Mouse (Mus musculus) skeletal muscle tissue, adult 2 months (tissue): ENCODE data around the gene Ankrd13b.
"Not testable (repeated sequence)": the region's sequence is repeated elsewhere in the genome, so short reads cannot be mapped to it uniquely, and the experiment has no call there.

Source experiments
- DNase-seq: peaks from one replicate; pipeline ENCODE4 v3.0.0-alpha.2; 2012; ENCODE audit warnings: low read depth, low spot score

Ankrd13b gene

DNA sequence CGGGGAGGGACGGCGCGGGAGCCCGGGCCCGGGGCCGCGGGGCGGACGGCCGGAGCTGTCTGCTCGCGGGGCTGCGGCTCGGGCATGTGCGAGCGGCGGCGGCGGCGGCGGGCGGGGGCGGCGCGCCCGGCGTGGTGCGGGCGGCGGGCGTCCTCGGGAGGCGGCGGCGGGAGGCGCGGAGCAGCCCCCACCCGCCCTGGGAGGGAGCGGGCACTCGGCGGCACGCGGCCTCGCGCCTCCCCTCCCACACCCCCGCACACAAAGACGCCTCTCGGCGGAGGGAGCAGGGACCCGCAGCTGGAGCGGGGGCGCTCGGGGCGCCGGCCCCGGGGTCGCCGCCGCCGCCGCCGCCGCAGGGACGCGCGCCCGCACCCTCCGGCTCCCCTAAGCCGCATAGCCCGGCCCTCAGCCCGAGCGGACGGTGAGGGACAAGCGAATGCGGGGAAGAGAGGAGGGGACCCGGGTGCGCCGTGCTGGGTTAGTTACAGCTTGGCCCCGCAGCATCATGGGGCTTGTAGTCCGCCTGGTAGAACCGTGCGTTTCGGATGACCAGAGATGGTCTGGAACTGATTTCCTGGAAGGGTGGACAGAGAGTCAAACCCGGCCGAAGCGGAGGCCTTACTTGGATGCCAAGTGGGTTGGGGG lies at the start of gene Ankrd13b:
Ankrd13b (minus strand) TSS at position 88 of the 645 bp plus-strand sequence.
- DNase-seq = no peak

DNA sequence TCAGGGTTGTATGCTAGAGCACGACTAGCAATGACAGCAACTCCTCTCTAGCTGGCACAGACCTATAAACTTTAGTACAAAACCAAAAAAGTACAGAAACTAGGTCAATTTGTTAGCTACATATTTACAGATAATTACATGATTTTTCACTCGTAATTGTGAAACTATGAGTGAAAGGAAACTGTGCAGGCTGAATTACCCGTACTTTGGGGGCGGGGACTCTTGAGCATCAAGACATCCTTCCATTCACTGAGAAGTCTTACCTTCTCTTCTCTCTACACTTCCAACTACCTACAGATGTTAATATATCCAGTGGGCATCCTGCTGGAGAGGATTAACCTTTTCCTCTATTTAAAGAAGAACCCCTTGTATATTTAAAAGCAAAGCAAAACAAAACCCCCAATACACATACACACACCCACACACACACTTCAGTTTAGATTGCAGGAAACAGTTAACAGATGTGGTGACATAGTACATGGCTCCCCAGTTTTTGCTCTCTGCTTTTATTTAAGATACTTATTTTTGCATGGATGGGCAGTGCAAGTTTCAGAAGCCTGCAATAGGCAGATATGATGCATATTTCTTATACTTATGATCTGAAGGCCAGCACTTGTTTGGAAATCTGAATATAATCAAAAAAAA lies 42.8 kb upstream of the Ankrd13b start:
- no peak for DNase-seq

DNA sequence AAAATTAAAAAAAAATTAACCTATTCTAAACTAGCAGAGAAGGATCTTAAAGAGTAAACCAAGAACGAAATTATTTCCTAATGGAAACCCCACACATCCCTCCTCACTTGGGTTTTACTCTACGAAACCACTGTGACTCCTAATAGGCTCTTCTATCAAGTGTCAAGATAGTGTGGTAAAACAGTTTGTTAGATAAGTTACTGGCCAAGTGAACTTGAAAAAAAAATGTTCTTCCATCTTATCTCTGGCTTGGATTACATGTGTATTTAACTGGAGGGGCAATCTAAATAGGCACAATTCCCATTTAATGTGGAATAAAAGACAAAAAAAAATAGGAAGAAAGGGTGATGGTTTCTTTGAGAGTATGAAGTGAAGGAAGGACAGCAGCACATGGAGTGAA lies 41.4 kb upstream of the Ankrd13b start:
- no peak for DNase-seq

- DNase-seq = no peak
These were observed 40.2 kb upstream of the Ankrd13b start for GRCm38 (mm10) chr11:77529644-77530043.

DNA sequence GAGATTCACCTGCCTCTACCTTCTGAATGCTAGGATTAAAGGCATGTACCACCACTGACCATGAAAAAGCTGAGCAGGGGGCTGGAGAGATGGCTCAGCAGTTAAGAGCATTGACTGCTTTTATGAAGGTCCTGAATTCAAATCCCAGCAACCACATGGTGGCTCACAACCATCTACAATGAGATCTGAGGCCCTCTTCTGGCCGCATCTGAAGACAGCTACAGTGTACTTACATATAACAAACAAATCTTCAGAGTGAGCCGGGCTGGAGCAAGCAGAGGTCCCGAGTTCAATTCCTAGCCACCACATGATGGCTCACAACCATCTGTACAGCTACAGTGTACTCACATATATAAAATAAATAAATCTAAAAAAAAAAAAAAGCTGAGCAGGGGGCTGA lies 38.9 kb upstream of the Ankrd13b start:
- not testable (repeated sequence) for DNase-seq

- no peak for DNase-seq
These were observed 36.5 kb upstream of the Ankrd13b start for GRCm38 (mm10) chr11:77525804-77526486.

DNA sequence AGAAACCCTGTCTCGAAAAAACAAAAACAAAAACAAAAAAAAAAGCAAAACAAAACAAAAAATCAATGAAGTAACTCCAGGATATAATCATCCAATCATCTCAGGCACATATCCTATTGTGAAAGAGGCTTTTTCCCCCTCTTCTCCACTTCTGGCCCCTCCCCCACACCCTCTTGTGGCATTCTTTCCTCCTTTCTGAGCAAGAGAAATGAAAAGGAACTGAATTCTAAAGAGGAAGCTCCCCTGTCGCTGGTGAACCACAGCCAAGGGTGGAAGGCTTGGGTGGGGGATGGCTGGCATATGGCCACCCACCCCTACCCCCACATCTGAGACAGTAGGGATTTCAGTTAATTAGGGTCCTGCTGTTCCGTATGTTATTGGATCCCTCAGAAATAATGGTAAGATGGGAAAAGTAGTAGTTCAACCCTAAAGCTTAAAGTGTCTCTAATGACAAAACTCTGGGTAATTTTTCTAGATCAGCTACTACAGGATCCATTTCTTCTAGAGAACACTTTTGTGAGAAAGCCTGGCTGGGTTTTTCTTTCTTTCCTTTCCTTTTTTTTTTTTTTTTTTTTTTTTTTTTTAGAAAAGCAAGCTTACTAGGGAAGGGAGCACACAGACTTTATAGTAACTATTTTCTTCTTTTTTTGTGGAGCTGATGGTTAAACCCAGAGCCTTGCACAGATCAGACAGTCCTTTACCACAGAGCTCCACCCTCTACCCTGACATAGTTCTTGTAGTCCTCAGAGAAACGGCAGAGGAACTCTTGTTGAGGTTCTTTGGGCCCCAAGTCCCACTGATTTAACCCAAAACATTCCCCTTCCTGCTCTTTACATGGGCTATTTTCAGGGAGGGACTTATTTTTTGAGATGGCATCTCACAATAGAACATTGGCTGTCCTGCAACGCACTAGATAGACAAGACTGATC lies 31.4 kb upstream of the Ankrd13b start:
- DNase-seq = no peak

GRCm38 (mm10) chr11:77519043-77519442 lies 29.6 kb upstream of the Ankrd13b start, which contains the start of gene Gm10392:
Gene Gm10392 (minus strand): TSS chr11:77519198.
- no peak for DNase-seq

DNA sequence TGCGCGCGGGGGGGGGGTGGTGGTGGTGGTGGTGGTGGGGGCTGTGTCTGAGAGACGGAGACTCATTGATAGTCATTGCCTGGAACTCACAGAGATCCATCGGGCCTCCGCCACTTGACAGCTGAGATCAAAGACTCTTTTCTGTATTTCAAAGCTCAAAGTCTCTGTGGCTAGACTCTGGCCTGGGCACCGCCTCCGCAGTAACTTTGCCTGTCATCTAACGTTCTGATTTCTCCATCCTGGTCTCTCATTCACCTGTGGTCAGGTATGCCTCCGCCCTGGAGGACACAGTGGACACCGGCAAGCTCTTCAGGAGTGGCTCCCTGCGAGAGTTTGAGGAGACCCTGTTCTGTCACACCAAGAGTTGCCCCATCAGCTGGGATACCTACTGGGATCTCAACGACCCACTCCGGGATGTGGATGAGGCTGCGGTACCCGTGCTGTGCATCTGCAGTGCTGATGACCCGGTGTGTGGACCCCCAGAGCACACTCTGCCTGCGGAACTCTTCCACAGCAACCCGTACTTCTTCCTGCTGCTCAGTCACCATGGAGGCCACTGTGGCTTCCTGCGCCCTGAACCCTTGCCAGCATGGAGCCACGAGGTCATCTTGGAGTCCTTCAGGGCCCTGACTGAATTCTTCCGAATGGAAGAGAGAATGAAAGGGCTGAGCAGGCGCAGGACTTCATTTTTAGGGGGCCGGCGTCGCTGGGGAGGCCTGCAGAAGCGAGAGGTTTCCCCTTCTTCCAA lies 28.7 kb upstream of the Ankrd13b start:
- DNase-seq = no peak

- no peak for DNase-seq
These were observed 27.3 kb upstream of the Ankrd13b start for GRCm38 (mm10) chr11:77516553-77517425.

DNA sequence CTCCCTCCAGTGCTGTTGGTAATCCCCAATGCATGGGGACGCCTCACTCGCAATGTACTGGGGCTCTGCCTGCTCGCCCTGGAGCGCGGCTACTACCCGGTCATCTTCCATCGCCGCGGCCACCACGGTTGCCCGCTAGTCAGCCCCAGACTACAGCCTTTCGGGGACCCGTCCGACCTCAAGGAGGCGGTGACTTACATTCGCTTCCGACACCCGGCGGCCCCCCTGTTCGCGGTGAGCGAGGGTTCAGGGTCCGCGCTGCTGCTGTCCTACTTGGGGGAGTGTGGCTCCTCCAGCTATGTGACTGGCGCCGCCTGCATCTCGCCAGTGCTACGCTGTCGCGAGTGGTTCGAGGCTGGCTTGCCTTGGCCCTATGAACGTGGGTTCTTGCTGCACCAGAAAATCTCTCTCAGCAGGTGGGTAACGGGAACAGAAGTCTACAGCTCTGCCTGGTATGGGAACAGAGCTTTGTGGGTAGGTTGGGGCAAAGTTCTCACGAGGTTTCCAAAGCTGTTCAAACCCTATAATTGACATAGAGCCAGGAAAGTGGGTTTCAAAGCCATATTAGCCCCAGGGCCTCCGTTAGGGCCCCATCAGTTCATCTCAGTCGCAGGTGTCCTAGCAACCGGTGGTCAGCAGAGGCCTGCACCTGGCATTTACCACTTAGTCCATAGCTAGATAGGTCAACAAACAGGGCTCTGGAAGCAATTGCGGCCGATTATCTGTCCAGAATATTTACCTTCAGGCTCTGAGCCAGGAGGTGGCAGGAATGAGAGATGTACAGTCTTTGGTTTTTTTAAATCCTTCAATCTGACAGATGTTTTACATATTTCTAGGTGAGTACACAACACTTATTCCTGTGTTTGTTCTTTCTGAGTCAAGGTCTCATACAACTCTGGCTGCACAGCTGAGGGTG lies 26.4 kb upstream of the Ankrd13b start, which contains the start of gene Trp53i13:
Trp53i13 (minus strand) TSS at position 344 of the 916 bp plus-strand sequence.
- DNase-seq = no peak

- DNase-seq = peak; percentile 67
These were observed 25.6 kb upstream of the Ankrd13b start, which contains the start of gene Abhd15 for GRCm38 (mm10) chr11:77514832-77515636. Gene Abhd15 (plus strand): TSS chr11:77515121.

DNA sequence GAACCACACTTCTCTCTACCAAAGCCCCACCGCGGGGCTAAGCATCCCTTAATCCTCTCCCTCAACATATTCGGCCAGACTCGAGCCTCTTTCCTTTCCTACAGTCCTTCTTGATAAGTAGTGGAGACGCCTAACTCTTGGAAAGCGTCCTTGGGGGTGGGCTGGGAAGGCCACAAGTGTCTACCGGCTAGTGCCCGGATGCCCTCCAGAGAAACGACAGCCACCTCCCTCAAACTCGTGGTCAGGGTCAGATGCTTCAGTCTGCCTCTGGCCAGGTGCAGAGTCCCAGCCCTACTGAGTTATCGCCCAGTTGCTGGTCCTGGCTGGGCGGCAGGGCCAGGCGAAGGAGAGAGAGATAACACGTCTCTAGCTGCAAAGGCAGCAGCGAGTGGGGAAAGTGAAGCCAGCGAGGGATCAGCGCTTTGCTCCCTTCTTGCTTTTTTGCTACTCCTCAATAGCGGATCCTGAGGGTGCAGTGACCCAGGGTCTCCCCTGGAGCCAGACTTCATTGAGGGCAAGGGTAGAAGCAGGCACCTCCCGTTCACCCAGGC lies 24.9 kb upstream of the Ankrd13b start:
- DNase-seq = no peak

- DNase-seq = no peak
These were observed 24.3 kb upstream of the Ankrd13b start for GRCm38 (mm10) chr11:77513811-77514170.

DNA sequence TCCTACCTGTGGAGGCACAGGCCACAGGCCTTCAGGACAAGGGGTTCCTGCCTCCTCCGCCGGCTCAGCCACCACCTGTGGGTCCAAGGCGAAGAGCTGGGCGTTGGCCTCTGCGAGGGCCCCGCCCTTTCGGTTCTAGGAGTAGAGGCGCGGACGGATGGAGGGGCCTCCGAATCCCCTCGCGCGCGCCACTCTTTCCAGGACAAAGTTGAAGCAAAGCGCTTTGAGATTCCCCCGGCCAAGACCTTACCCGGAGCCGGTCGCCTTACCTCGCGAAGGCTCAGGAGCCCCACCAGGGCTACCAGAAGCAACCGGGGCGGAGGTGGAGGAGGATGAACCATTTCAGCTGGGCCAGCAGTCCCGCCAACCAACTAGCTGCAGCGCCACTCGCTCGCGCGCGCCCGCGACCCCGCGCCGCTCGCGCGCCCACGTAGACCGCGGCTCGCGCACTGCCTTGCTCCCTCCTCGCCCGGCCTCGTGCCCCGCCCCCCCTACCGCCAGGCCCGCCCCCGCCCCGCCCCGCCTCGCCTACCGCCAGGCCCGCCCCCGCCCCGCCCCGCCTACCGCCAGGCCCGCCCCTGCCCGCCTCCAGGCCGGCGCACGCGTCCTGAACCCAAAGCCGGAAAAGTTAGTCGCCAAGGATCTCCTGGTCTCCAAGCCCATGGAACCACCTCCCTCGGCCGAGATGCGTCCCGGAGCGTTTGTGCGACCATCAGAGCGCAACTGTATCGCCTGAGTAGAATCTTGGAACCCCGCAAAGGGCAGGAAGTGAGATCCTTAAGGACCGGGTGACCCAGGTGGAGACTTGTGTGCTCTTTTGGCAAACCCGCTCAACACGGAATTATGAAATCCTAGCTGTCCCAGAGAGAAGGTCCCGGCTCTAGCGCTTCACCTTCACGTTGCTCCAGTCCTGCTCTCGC lies 23.7 kb upstream of the Ankrd13b start:
- peak; percentile 78 for DNase-seq

DNA sequence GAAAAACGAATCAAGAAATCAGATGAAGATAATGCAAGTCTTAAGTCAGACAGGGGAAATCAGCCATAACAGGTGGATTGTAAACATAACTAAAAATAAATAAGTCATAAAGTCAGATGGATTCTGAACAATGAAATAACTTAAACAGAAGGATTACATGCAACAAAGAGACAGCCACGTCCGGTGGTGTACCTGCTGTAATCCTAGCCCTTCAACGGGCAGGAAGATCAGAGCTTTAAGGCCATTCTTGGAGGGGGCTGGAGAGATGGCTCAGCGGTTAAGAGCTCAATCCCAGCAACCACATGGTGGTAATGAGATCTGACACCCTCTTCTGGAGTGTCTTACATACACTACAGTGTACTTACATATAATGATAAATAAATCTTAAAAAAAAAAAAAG lies 21.9 kb upstream of the Ankrd13b start:
- DNase-seq = no peak
